Comparison of ENCODE assay signal across 26 mouse cellular contexts in the genomic region with DNA sequence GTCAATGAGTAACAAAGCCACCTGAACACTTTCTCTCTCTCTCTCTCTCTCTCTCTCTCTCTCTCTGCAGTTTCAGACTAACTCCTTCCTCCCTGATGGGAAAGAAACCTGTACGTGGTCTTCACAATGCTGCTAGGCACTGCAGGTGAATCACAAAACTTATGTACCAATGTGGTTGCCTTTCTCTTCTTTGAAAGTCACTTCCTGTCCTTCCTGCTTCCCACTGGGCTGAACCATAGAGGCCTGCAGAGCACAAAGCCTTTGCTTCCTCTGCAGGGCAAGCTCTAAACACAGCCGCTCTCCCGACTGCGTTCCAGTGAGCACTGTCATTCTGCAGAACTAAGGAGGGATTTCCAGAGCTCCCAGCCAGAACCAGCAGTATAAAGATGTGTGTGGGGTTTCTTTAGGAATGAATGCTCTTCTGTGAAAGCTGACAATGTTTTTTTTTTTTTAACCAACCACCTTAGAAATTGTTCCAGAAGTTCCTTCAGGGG.
A peak's percentile ranks its signal among the peaks of the same experiment; 100 is the strongest.
DNase-seq lines count a peak whose midpoint lies in the region; ATAC-seq lines count a peak whose summit lies in the region.
"Had no signal": no experiment of that assay in that cellular context is flagged by ENCODE, and none has a peak within 500 bp of the region (broad histone marks: within the 10 kb centered on the region; RNA-seq: fewer than 3 reads in every experiment).

No protein-coding gene starts in this region.

- no peak overlapping the region for H3K9ac ChIP-seq in forebrain, embryonic 11.5 days (ENCODE audit: low read length)
- H3K9ac ChIP-seq: embryonic facial prominence, embryonic 13.5 days; embryonic facial prominence, embryonic 15.5 days; forebrain, embryonic 13.5 days; forebrain, embryonic 15.5 days; forebrain, postnatal 0 days had no signal

- 6% methylated on average over 4 of the region's 4 CpGs for WGBS in forebrain, embryonic 11.5 days

- H3K4me3 ChIP-seq in forebrain, embryonic 11.5 days (ENCODE audit: low read depth, low read length): no peak overlapping the region
- H3K4me3 ChIP-seq: embryonic facial prominence, embryonic 13.5 days; embryonic facial prominence, embryonic 15.5 days; erythroblast, embryonic 14.5 days; forebrain, embryonic 10.5 days; forebrain, embryonic 13.5 days; forebrain, embryonic 15.5 days had no signal

- no peak for ATAC-seq in forebrain, embryonic 11.5 days (replicated peaks; ENCODE audit: low FRiP score)
- ATAC-seq: CD4-positive, CD25-positive, alpha-beta regulatory T cell, adult 4 months; forebrain, embryonic 13.5 days; forebrain, embryonic 15.5 days; forebrain, postnatal 0 days had no signal

- no peaks in the 10 kb centered on the region; the same call in 1 of the 2 replicates for H3K4me1 ChIP-seq in forebrain, embryonic 11.5 days (replicated peaks; ENCODE audit: control insufficient read depth, insufficient read depth, low read length)
- H3K4me1 ChIP-seq: embryonic facial prominence, embryonic 13.5 days; embryonic facial prominence, embryonic 15.5 days had no signal

- H3K27ac ChIP-seq in forebrain, embryonic 11.5 days (ENCODE audit: low read depth, low read length): no peak overlapping the region
- H3K27ac ChIP-seq: embryonic facial prominence, embryonic 13.5 days; embryonic facial prominence, embryonic 15.5 days; forebrain, embryonic 10.5 days; forebrain, embryonic 13.5 days; forebrain, embryonic 15.5 days had no signal

- DNase-seq in 3T3-L1 (ENCODE audit: low read depth, low spot score) (peak; percentile 67), ES-CJ7 (ENCODE audit: low read depth, low spot score) (peak; percentile 28), NIH3T3 (ENCODE audit: low read depth) (peak; percentile 69), ZHBTc4 (ENCODE audit: low read depth, low spot score) (peak; percentile 18)
- DNase-seq in left cerebral cortex, postnatal 4 days: no peak
- DNase-seq in forebrain, embryonic 11.5 days (ENCODE audit: low spot score): no peak
- no peak for DNase-seq in embryo, embryonic 11 days
- DNase-seq: adrenal gland, adult 2 months; adrenal gland, postnatal 10 days; adrenal gland, postnatal 25 days; B cell, adult 2 months; cerebellum, adult 11 months; cerebellum, adult 18-20 months; cerebellum, adult 8-10 months; cerebellum, adult 9-11 months; cerebellum, postnatal 14 days; cerebellum, postnatal 36 days; forebrain, postnatal 0 days had no signal

- intact Hi-C loops in left cerebral cortex, postnatal 4 days (cut with DNase I): no loop called here

- no peaks in the 10 kb centered on the region for H3K9me3 ChIP-seq in forebrain, embryonic 11.5 days (ENCODE audit: control insufficient read depth, low read length)
- H3K9me3 ChIP-seq: embryonic facial prominence, embryonic 13.5 days; embryonic facial prominence, embryonic 15.5 days; forebrain, embryonic 10.5 days; forebrain, embryonic 13.5 days; forebrain, embryonic 15.5 days had no signal

- no peak overlapping the region for H3K4me2 ChIP-seq in forebrain, embryonic 11.5 days (ENCODE audit: low read depth, low read length, severe bottlenecking)
- H3K4me2 ChIP-seq: embryonic facial prominence, embryonic 13.5 days; embryonic facial prominence, embryonic 15.5 days; forebrain, embryonic 13.5 days; forebrain, embryonic 15.5 days had no signal

- no peaks in the 10 kb centered on the region for H3K27me3 ChIP-seq in forebrain, embryonic 11.5 days (ENCODE audit: control insufficient read depth, insufficient read depth, low read length)
- H3K27me3 ChIP-seq: CH12.LX; embryonic facial prominence, embryonic 13.5 days; embryonic facial prominence, embryonic 15.5 days; forebrain, embryonic 13.5 days; forebrain, embryonic 15.5 days had no signal

- H3K36me3 ChIP-seq in forebrain, embryonic 11.5 days (ENCODE audit: control insufficient read depth, insufficient read depth, low read length): no peaks in the 10 kb centered on the region
- H3K36me3 ChIP-seq: embryonic facial prominence, embryonic 13.5 days; embryonic facial prominence, embryonic 15.5 days; forebrain, embryonic 10.5 days; forebrain, embryonic 15.5 days had no signal

Comparison
In these comparisons a context has a peak if more than half of its experiments do, and no peak if none do; other contexts are left out.
1. DNase-seq: peak in 3T3-L1 (single experiment), ES-CJ7 (single experiment), NIH3T3 (single experiment) and ZHBTc4 (single experiment); none in left cerebral cortex, postnatal 4 days (single experiment), forebrain, embryonic 11.5 days (single experiment) and embryo, embryonic 11 days (single experiment).